Mouse (Mus musculus): Measurements from ENCODE around the gene Prss46.

DNA sequence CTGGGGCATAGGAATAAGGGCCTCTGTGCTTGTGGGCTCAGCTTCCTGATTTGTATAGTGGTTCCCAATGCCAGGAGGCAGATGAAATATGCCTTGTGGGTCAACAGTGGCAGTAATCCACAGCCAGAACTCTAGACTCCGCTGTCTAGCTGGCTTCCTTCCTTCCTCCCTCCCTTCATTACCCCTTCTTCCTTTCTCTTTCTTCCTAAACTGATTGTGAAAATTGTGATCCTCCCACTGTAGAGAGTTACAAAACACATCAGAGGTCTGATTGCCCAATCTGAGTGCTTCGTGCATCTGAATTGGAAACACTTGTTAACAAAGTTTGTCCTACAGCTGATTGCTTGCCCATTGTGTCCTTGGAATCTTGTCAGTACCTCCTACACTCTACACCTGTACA is 2.9 kb upstream of the Prss46 start:
- TF ChIP-seq E2F4 (IDR thresholded peaks at IDR 0.05; ENCODE audit: insufficient read depth) = no peak
- no peak for TF ChIP-seq MAX (IDR thresholded peaks at IDR 0.05; ENCODE audit: low read depth)
- TF ChIP-seq REST (IDR thresholded peaks at IDR 0.05; ENCODE audit: insufficient read depth, insufficient read length) = no peak
- TF ChIP-seq POLR2A (IDR thresholded peaks at IDR 0.05; ENCODE audit: insufficient read length, low read depth) = no peak
- TF ChIP-seq MYOD1 (IDR thresholded peaks at IDR 0.05; ENCODE audit: control insufficient read depth in 1 of 3, insufficient read length in 2 of 3, low read depth in 2 of 3) = no peak
- TF ChIP-seq USF1 (IDR thresholded peaks at IDR 0.05; ENCODE audit: low read depth) = no peak
- TF ChIP-seq MYOG (IDR thresholded peaks at IDR 0.05; ENCODE audit: control insufficient read depth in 1 of 3, insufficient read depth in 1 of 3, insufficient read length in 2 of 3, low read depth in 2 of 3) = no peak
- no peak for TF ChIP-seq TCF12 (IDR thresholded peaks at IDR 0.05; ENCODE audit: insufficient read depth, poor library complexity, severe bottlenecking)
- TF ChIP-seq CEBPB (IDR thresholded peaks at IDR 0.05; ENCODE audit: insufficient read depth, poor library complexity, severe bottlenecking) = peak; percentile 36; the same call in 1 of the 2 replicates
